Mouse (Mus musculus): ENCODE measurements around the gene Ms4a18.

GRCm38 (mm10) chr19:11017891-11018290 is at the start of gene Ms4a18:
- TF ChIP-seq CTCF (IDR thresholded peaks at IDR 0.05; ENCODE audit: extremely low read depth, insufficient read depth, low read length), result no peak
- TF ChIP-seq POLR2A (IDR thresholded peaks at IDR 0.05; ENCODE audit: extremely low read depth, insufficient read depth, low read length), result no peak
